Mouse (Mus musculus): Measurements from ENCODE around the gene AL607142.1. TPM values are rescaled to one million over a fixed set of nuclear protein-coding genes. Genes with fewer than 3 reads are reported as not detected.

AL607142.1 gene
- not detected in 2 replicates for polyA plus RNA-seq (2012; rRNA removed; ENCODE audit: low replicate concordance)

DNA sequence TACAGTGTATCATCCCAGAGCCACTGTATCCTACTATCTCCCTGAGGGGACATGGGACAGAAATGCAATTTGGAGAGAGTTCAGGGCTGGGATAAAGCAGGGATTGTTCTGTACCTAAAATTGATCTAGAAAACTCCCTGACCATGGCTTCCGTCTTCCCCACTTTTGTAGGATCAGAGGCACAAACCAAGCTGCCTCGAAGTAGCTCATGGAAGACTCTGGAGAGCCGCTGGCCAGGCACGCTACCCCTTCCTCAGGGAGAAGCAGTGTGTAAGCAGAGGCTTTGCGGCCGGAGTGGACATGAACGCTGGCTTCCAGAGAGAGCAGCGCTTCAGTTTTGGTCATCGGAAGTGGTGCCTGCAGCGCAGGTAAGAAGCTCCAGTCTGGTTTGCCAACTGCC is at the start of gene AL607142.1:
AL607142.1 (plus strand) TSS at position 301 of the 400 bp plus-strand sequence.

Other genes starting within 250 kb of the AL607142.1 start
- 17.5 and 28.8 TPM in 2 replicates for gene Edn2, start 96.2 kb downstream of the AL607142.1 start, polyA plus RNA-seq (2012; rRNA removed; ENCODE audit: low replicate concordance)
- 2.1 and 17.1 TPM in 2 replicates for gene Foxo6, start 222.4 kb downstream of the AL607142.1 start, polyA plus RNA-seq (2012; rRNA removed; ENCODE audit: low replicate concordance)

Data from duodenum, adult 2 months (tissue).